Mouse (Mus musculus) spleen, postnatal 36 days (tissue): ENCODE results near the gene Egfem1.

Experiments used
- DNase-seq, 2 experiments: peaks; one replicate each; pipeline ENCODE4 v3.0.0; 2022; ENCODE audit warnings: low spot score in 2 of 2, mixed read lengths in 1 of 2

Gene Egfem1

DNA sequence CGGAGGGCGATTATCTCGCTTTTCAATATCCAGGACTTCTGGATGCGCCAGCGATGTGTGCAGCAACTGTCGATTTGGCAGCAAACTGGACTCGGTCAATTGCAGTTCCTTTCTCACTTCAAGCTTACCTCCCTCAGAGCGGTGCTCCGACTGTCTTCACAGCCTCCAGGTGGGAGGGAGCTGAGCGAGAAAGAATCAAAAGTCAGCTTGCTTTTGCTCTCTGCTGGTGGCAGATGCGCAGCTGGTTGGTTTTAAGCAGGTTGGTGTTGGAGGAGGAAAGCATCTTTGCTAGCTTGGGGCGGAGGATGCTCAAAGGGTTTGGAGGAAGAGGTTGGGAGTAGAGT lies at the start of gene Egfem1:
TSS of gene Egfem1 (plus strand) at position 72 of the 344 bp plus-strand sequence.
- DNase-seq: no peak

DNA sequence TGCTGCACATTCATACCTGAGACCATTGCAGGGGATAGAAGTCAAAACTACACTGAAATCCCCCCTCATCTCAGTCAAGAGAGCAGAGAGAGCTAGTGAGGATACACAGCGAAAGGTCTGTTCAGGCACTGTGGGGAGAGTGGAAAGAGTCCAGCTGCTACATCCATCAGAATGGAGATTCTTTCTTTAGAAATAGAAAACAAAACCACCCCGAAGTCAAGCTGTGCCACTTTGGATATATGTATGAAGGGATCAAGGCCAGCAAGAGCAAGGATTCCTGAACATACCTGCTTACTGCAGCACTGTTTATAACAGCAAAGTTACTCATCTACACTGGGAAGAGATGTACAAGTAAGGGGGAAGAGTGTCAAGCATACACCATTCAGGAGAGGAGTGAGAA lies 48.7 kb upstream of the Egfem1 start:
- DNase-seq: no peak

DNA sequence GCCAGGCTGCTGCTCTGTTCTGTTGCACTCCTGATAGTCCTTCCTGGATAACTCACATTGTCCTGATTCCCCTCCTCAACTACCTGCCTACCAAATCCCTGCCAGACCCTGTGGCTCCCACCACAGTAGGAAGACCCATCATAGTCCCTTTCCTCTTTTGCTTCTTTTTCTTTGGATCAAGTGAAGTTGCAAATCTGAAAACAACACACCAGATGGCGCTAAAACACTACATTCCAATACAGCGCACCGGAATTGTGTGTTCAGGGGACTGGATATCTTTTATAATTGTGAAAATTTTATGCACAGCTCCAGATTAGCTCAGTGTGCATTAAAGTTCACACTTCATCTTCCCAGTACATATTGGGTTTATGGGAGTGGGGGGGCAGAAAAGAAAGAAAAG lies 45.7 kb upstream of the Egfem1 start:
- no peak for DNase-seq

DNA sequence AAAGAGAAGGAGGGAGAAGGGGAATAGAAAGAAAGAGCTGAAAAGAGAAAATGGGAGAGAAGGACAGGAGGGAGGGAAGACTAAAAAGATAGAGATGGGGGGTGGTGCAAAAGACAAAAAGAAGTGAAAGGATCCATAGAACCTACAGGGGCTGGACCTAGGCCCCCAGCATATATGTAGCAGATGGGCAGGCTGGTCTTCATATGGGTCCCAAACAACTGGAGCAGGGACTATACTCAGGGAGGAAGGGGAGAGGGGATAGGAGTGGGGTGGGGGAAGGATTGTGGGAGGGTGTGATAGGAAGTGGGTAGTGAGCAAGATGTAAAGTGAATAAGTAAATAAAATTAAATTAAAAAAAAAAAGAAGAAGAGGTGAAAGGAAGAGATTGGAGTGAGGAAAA lies 45.2 kb upstream of the Egfem1 start:
- no peak for DNase-seq

DNA sequence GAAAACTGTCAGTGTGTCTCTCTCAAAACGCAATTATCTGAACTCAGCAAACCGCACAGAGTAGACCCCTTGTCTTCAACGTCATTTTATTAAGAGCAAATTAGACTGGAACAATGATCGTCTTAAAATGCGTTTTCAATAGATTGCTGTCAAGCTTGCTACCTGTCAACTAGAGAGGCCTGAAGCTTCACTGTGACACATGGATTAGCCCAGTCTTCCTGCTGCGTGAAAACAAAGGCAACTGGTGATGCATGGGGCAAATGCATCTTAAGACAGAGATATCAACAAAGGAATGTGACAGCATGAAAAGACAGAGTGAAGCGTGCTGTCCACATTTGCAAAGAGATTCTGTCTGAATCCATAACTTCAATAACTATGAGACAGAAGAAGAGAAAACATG lies 41.8 kb upstream of the Egfem1 start:
- no peak for DNase-seq

DNA sequence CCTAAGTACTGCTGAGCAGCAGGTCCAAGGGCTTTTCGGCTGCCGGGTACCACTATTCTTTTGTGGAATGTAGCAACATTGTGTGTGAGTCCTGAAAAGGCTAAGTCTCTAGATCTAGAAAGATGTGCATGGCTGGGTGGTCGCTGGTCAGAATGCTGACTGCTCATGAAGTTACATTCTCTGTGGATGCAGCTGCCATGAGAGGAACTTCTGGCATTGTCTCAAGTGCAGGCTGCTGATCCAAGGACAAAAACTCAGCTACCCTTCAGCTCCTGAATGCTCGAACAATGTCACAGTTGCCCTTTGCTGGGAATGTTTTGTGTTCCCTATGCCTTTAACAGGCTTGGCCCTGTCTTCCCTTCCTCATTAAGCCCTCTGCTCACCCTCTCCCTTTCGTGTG lies 35.5 kb upstream of the Egfem1 start:
- DNase-seq: no peak

DNA sequence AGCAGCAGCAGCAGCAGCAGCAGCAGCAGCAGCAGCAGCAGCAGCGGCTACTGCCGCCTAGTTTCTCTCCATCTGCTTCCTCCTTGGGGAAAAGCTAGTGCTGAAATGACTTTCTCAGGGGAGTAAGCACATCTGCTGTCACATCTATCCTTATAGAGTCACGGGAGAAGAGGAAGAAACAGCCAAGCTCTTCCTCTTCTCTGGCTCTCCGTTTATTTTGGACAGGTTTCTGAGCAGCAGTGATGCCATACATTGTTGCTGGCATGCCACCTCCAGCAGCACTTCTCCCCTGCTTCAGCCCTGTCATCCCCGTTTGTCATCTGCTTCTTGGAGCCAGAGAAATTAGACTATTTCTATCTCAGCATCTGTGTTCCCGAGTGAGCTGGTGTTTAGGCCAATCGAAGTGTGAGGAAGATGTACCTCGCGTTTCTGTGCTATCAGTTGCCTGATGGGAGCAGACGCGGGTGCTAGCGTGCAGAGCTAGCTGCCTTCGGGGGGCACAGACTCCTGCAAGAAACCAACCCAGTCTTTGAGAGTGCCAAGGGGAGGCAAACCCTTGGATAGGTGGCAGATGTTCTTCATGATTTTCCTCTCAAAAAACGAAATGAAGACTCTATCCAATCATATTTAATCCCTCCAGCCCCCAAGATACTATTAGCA lies 34.4 kb upstream of the Egfem1 start:
- no peak for DNase-seq

DNA sequence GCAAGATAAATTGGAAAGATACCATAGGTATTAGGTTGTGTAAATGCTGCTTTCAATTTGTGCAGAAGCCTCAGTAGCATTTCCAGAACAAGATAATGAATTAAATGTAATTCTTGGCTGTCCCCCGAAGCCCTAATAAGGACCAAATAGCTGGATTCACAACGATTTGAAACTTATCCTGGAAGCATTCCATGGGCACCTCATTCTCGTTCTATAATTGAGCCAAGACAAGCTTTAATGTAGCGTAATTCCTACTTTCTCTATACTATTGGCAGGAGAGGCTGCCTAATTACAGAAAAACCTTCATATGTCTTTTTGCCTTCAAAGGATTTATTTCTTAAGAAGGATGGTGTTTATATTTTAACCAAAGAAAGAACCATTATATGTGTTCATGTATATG lies 18.7 kb upstream of the Egfem1 start:
- no peak for DNase-seq

DNA sequence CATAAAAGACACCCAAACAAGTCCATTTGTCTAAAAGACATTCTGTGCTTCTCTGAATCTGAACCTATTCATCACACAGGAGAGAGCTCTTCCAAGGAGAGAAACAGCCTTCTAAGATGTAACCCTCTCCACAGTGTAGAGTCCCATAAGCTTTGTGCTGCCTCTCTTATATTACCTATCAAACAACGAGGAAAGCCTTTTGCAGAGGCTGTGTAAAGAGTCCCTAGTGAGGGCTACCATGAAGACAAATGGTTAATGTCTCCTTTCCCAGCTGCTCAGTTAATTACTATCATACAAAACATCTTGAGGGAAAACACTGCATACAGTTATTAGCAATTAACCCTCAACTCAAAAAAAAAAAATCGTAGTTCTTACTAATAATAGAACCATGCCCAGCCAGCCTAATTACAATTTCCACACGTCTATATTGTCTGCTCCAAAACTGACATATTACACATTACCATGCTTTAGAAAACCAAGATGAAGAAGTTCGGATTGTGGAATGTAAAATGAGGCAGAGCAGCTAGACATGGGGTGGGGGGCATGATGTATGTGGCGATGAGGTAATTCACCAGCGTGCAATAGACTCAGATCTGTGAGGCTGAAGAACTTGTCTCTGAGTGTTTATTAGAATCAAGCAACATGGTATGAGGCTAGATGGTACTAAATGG lies 13.3 kb upstream of the Egfem1 start:
- no peak for DNase-seq

DNA sequence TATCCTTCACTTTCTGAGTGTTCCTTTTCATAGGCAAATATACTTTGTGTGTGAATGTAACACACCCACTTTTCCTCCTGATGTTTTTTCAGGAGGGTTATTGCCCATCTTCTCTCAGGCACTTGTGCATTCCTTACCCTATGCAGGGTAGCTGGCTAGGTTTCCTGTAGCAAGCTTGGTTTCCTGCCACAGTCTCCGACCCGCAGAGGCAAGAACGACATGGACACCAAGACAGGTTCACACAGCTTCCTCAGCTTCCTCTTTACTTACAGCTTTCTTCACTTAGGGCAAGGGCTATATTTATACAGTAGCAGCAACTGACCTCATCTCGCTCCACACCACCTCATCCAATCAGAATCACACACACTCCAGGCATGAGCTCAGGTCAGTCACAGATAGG lies 10.5 kb upstream of the Egfem1 start:
- DNase-seq: no peak

DNA sequence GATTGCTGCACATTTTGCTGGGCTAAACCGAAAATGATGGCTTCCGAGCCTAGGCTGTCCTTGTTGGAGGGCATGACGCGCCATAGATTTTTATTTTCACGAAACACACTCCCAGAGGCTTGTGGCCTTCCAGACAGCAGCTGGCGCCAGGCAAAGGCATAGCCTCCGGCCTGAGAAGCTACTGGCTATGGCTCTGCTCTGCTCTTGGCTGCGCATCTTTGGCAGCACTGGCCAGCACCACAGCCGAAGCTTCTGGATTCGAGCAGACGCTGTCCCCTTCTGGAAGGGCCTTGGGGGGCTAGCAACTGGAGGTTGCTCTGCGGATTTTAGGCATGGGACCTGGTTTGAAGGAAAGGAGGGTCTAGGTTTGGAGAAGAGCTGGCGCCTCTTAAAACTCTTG lies 306 bp upstream of the Egfem1 start:
- DNase-seq: no peak

DNA sequence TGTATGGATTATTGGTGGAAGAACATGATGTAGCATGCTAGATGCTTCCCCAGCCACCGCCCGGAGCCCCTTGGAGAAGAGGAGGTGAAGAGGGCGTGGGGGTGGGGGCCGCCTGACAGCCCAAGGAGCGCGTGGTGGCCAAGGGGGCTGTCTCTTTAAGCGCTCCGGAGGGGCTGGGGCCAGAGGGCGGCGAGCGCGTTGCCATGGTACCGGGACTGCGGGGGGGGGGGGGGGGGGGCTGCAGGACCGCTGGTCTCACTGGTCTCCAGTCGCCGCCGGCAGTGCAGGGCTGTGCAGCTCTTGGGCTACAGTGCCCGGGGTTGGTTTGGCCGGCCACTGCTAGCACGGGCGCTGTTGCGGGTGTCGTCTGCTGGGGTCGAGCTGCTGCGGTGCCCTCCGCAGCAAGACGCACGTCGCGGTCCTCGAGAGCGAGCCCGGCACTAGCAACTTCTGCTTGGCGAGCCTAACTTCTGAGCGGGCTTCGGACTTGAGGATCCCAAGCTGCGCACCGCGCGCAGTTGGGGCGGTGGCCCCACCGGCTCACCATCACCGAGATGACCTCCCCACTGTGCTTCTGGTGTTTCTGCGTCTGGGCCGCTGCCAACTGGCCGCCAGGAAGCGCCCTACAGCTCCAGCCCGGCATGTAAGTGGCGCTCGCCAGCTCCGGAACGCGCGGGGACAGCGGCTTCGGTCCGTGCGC lies 623 bp downstream of the Egfem1 start:
- DNase-seq: no peak

DNA sequence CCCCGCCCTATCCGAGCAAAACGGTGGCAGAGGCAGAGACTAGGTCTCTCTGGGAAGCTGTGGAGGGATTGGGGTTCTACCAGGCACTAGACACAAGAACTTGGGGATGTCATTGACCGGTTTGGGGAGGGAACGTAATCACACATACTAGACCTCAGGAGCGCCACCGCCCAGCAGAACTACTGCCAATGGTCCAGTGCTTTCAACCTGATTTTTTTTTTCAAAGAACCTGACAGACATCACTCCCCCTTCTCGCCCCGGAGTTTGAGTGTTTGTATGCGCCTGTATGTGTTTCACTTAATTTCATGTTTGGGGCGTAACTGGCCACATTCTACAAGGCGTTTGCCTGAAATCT lies 1.1 kb downstream of the Egfem1 start:
- no peak for DNase-seq

DNA sequence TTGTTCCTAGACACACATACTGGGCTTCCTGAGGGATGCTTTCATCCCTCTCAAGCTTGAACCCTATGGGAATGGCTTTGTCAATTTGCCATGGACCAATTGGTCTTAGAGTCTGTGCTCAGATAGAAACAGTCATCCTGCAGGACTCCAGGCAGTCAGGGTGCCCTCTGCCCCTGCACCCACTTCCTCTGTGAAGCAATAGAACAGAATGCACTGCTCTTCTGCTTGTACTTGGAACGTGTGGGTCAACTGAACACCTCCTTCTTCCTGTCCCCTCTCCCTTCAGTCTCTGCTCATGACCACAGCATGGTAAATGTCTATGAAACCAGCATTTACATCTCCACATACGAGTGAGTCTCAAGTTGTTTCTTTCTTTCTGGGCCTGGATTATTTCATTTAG lies 16.6 kb downstream of the Egfem1 start:
- DNase-seq: no peak

DNA sequence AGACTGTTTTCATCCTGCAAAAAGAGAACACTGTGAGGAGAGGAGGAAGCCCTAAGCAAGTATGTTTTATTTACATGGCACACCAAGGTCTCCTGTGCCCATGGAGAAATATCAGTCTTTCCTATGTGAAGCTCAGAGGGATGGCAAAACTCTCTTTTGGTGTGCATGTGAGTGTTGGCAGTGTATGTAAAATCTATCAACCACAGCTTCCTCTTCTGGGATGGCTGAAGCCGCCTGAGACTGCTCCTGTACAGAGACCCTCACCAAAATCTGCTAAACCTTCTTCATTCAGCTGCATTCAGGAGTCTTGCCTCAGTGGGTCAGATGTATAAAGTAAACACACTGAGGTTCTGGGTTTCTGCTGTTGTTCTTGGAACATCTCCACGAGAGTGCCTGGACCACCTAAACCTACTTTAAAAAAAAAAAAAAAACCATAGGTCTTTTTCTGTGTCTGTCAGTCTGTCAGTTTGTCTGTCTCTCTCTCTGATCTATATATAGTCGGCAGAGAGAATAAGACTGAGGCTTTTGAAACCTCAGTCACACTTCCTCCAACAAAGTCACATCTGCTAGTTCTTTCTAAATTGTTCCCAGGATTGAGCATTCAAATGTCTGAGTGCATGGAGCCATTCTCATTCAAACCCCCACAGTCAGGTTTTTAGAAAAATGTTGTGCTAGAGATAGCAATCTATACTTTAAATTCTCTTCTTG lies 24.3 kb downstream of the Egfem1 start:
- no peak for DNase-seq

DNA sequence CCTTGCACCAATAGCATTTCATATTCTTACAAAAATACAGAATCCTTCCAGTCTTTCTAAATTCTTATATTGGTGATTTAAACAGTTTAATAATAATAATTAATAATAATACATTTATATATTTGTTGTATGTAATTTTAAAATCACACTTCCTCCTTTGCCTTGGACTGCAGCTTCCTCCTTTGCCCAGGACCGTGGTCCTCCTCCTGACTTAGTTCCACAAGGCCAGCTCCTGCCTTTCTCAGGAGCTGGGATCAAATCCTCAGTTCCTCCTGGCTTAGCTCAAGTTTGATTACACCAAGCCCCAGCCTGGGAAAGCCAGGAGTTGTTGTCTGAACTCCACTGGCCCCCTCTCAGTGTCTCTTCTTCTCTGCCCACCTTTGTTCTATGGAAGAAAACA lies 25.3 kb downstream of the Egfem1 start:
- DNase-seq: no peak

DNA sequence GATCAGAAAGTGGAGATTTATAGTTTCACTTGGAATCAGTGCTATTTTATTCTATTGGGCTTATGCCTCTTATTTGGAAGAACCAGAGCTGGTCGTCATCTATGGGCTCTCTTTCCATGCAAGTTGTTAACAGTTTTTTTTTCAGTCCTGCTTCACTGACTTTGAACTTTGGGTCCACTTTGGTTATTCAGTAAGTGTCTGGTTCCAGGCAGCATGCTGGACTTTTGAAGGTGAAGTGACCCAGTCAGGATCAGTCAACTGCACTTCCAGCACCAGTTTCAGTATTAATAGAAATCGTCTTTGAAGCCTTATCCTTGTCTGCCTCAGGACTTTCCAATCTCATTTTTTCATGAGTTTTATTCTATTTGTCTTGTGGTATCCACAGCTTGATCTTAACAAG lies 28.5 kb downstream of the Egfem1 start:
- no peak for DNase-seq

DNA sequence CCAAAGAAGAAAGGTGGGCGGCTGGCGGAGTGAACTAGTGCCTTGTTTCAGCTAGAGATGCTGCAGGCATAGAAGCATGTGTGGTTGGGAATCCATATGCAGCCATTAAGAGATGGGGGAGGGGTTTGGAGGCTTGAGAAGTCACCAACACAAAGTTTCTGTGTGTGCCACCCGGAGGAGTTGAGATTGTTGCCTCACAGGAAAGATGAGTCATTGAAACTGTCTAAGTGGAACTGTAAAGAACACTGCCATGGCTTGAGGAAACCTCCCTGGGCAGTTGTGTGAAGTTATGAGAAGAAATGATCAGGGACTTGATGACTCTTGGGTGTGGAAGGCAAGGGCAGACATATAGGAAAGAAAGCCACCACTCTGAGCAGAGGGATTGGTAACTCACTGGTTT lies 32.7 kb downstream of the Egfem1 start:
- no peak for DNase-seq

DNA sequence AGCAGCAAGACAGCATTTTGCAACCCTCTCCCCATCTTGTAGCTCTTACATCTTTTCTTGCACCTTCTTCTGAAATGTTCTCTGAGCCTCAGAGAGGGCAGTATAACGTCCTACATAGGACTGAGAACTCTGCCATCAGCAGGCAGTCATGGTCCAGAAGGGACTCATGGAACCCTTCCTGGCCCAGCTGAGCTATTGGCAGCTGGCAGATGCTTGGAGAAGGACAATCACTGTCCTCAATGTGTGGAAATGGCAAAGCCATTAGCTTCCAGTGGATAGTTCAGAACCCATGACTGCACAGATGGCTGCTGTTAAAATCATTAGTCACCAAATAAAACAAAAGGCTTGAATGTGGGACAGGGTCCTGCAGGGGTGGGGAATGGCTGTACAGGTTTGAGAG lies 35.6 kb downstream of the Egfem1 start:
- no peak for DNase-seq

DNA sequence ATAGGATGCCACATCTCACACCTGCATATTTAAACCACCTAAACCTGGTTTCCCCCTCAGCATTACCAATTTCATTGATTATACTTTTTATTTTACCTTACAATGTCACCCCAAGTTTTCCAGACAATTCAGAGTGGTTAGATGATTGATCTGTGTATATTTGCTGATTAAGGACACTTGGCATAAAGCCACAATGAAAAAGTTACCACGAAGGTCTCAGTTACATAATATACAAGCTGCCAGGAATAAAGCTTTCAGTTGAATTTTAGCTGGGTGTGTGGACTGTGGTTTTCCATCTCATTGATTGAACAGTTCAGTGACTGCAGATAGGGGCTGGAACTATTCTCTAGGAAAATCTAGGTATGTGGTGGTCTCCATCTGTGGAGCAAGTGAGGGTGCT lies 40.7 kb downstream of the Egfem1 start:
- no peak for DNase-seq

DNA sequence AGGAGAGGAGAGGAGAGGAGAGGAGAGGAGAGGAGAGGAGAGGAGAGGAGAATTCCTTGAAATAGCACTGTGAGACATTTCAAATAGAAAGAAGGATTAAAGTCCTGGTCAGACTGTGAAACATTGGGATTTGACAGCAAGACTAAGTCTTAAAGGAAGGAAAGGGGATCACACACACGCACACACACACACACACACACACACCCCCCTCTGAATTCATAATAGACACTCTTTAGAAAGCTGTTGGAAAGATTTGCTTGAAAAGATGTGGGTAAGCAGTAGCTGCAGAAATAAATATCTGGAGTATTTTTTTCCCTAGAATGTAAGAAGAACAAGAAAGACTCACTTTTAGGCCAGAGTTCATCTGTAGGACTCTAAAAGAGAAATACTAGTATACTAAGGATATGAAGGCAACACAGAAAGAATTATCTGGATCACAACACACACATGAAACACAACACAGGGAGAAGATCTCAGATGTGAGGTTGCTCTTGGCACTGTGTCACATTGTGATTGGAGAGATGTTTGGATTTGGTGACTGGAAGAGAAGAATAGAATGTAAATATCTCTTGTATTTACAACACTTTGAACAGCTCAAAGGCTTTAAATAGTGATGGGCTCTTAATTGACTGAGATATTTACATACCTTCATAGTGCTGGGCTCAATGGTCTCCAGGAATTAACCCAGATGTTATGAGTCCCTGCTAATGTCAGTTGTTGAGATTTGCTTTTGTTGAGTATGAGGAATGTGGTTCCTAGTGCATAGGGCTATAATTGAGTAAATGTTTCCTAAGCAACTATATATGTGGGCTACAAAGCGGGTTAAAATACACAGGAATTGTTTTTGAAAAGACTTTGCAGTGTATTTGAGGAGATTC lies 50.5 kb downstream of the Egfem1 start:
- no peak for DNase-seq

DNA sequence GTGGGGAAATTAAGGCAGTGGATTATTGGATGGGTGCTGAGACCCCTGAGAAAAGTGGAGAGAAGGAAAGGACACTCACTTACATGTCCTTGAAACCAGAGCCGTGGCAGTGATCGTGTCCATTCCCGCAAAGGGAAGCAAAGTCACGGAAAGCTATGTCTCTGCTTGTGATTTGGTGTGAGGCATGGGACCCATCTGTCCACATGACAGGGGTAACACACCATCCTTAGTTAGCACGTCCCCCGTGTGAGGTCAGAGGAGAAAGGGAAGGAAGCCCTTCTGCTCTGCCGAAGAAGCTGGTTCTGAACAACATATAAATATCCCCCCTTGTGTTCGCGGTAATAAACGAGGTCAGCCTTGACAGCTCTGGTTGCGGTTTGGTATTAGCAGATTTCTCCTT lies 52.7 kb downstream of the Egfem1 start:
- no peak for DNase-seq
